Mouse (Mus musculus) embryonic facial prominence, embryonic 13.5 days (tissue): ENCODE data around the gene Ctnnbl1. TPM values are rescaled to one million over a fixed set of nuclear protein-coding genes. Genes with fewer than 3 reads are reported as not detected.
A peak's percentile ranks its signal among the peaks of the same experiment; 100 is the strongest.

ENCODE experiments used
- ATAC-seq: fragments of 200-750 bp; cut with Nextera tagmentation; 2 replicates; pipeline ENCODE4 v1.8.0; 2017; ENCODE audit warnings: low read depth; ENCODE audit not compliant: insufficient number of reproducible peaks, insufficient read depth, low FRiP score, low TSS enrichment
- H3K27ac ChIP-seq: fragments of 300-500 bp; sonication (generic); 2 replicates; pipeline ENCODE4 v1.5.1; 2015; ENCODE audit warnings: moderate library complexity, mild to moderate bottlenecking, inconsistent platforms
- H3K27me3 ChIP-seq: fragments of 300-500 bp; sonication (generic); 2 replicates; pipeline ENCODE4 v1.6.1; 2015; ENCODE audit warnings: mild to moderate bottlenecking, inconsistent platforms
- H3K36me3 ChIP-seq: fragments of 300-500 bp; sonication (generic); 2 replicates; pipeline ENCODE4 v1.6.1; 2015; ENCODE audit warnings: mild to moderate bottlenecking, inconsistent platforms
- H3K4me1 ChIP-seq: fragments of 300-500 bp; sonication (generic); 2 replicates; pipeline ENCODE4 v1.6.1; 2015; ENCODE audit warnings: inconsistent platforms
- H3K4me2 ChIP-seq: fragments of 300-500 bp; sonication (generic); 2 replicates; pipeline ENCODE4 v1.6.1; 2015; ENCODE audit warnings: moderate library complexity, mild to moderate bottlenecking, inconsistent platforms
- H3K4me3 ChIP-seq: fragments of 300-500 bp; sonication (generic); 2 replicates; pipeline ENCODE4 v1.5.1; 2015; ENCODE audit warnings: mild to moderate bottlenecking, inconsistent platforms
- H3K9ac ChIP-seq: fragments of 300-500 bp; sonication (generic); 2 replicates; pipeline ENCODE4 v1.6.1; 2015; ENCODE audit warnings: mild to moderate bottlenecking, inconsistent platforms
- H3K9me3 ChIP-seq: fragments of 300-500 bp; sonication (generic); 2 replicates; pipeline ENCODE4 v1.6.1; 2016; ENCODE audit warnings: inconsistent platforms
- WGBS: fragments of 180-500 bp; shearing (Covaris S2); methylation state at CpG from one replicate; pipeline ENCODE4 v1.1.7; 2015; ENCODE audit warnings: mixed read lengths; 5-methylcytosine and 5-hydroxymethylcytosine counted together
- polyA plus RNA-seq: library from polyadenylated mRNA; unstranded; fragments of >200 nt; fragmentation: Nextera tagmentation; extraction: Ambion mirVana; gene quantifications from 2 replicates; pipeline ENCODE4 v1.2.1, GENCODE M21; 2015

Gene Ctnnbl1
- polyA plus RNA-seq, 1 experiment from 2014 or later = 68.9 TPM

DNA sequence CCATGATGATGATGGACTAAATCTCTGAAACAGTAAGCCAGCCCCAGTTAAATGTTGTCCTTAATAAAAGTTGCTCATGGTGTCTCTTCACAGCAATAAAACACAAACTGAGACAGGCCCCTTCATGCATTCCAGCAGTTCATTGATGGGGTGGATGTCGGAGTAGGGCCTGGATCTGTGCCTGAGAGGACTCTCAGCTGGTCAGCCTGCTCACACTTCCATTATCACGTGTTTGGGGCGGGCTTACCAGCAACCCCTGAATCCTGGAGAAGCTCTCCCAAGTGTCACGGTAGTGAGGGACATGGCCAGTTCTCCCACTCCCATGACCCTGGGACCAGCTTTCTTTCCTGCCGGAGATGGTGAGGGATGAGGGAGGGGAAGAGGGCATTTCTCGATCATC lies 24.5 kb upstream of the Ctnnbl1 start:
- Histone ChIP-seq H3K4me2 (no peak overlapping the region), H3K4me3 (no peak overlapping the region), H3K36me3 (no peaks in the 10 kb centered on the region), H3K27me3 (no peaks in the 10 kb centered on the region), H3K9me3 (no peaks in the 10 kb centered on the region), H3K27ac (no peak overlapping the region), H3K4me1 (peaks cover 16% of the 10 kb centered on the region), H3K9ac (no peak overlapping the region)
- no peak for ATAC-seq
- 80% methylated on average over 6 of the region's 6 CpGs for WGBS

DNA sequence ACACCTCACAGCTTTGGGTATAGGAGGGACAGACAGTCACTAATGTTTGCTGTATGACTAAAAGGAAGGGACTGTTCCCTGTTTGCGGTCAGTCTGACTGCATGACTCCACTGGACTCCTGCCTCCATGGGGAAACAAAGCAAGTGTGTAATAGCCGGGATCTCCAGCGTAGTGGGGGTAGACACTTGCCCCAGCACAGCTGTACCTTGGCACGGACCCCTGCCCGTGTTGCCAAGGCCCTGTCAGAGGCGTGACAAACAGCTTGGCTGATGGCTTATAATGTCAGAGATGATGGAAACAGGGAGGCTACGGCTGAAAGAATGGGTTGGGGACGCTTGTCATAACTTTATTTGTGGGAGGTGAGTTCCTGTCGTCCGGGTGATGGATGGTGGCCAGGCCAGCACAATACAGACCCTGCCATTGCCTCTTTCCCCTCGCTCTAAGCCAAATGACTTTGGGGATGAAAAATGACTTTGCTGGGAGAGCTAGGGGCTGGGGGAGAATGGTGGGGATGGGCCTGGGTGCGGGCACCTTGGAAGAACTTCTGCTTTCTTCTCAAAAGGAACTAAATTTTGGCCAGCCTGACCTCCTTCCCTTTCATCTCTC lies 21.5 kb upstream of the Ctnnbl1 start:
- Histone ChIP-seq H3K27me3 (no peaks in the 10 kb centered on the region), H3K4me1 (peaks cover 23% of the 10 kb centered on the region; the same call in 1 of the 2 replicates), H3K9me3 (no peaks in the 10 kb centered on the region), H3K4me2 (no peak overlapping the region), H3K4me3 (no peak overlapping the region), H3K36me3 (no peaks in the 10 kb centered on the region), H3K9ac (no peak overlapping the region), H3K27ac (no peak overlapping the region)
- no peak for ATAC-seq
- 70% methylated on average over 12 of the region's 12 CpGs for WGBS

DNA sequence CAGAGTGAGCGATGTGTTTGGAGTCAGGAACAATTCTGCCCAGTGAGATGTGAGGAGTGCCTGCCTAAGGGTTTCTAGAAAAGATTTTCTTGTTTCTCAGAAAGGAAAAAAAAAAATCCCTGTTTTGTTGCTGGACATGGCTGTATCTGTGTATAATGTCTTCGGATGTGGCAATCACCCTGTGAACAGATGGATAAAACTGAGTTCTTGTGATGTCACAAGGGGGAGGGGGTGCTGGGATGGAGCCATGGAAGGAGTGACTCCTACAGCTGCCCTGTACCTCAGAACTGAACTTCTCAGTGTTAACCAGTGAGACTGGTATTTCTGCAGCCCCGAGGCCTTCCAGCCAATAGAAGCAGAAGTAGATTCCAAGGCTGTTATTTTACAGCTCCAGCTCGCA lies 18.8 kb upstream of the Ctnnbl1 start:
- Histone ChIP-seq H3K27me3 (no peaks in the 10 kb centered on the region), H3K4me3 (no peak overlapping the region), H3K36me3 (no peaks in the 10 kb centered on the region), H3K9ac (no peak overlapping the region), H3K9me3 (no peaks in the 10 kb centered on the region), H3K27ac (no peak overlapping the region), H3K4me2 (no peak overlapping the region), H3K4me1 (peaks cover 23% of the 10 kb centered on the region; the same call in 1 of the 2 replicates)
- no peak for ATAC-seq
- 32% methylated on average over 4 of the region's 4 CpGs for WGBS

DNA sequence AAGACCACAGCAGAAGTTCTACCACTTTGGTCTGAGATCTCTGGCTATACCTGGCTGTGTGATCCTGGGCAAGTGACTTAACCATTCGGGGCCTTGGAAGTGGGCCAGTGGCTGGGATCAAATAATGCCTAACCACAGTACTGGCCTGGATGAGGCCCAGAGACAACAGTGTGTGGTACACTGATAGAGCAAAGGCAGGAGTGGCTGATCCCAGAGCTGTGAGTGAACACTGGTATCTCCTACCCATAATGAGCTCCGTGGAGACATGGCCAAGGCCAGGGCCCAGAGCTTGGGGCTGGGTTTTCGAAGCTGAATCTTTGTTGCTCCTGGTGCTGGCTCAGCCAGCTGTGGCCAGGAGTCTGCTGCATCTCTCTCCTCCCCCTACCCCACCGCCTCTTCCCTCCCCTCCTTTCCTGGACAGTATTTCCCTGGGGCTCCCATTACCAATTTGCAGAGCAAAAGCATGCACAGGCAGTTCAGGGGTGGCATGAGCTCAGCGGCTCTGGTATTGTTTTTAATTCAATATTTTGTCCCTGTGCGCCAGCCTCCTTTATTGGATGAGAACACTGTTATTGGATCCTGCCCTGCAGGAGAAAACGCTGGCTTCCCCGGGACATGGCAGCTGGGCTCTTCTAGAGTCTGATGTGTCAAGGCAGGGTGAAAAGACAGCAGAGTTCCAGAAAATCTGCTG lies 13.2 kb upstream of the Ctnnbl1 start:
- 15% methylated on average over 8 of the region's 8 CpGs for WGBS
- Histone ChIP-seq H3K27ac (peak overlapping the region; percentile 80), H3K27me3 (no peaks in the 10 kb centered on the region), H3K4me1 (peaks cover 26% of the 10 kb centered on the region), H3K9me3 (no peaks in the 10 kb centered on the region), H3K9ac (no peak overlapping the region), H3K4me2 (peak overlapping the region; percentile 30), H3K4me3 (no peak overlapping the region), H3K36me3 (no peaks in the 10 kb centered on the region)
- no peak for ATAC-seq

DNA sequence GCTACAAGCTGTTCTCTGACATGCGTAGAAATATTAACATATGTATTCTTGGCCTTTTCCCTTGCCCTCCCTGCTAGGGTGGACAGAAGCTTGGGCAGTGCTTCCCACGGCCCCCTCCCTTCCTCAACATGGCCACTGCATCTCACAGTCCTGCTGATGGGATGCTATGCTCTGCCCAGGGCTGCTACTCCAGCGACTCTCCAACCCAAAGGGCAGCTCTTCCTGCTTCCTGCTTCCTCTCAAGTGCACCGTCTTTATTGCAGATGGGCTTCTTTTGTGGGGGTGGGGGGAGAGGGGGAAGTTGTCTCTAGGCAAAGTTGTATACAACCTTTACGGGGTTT lies 12.7 kb upstream of the Ctnnbl1 start:
- ATAC-seq = no peak
- Histone ChIP-seq H3K36me3 (no peaks in the 10 kb centered on the region), H3K27me3 (no peaks in the 10 kb centered on the region), H3K9me3 (no peaks in the 10 kb centered on the region), H3K4me1 (peaks cover 21% of the 10 kb centered on the region), H3K4me2 (peak overlapping the region; percentile 30), H3K9ac (no peak overlapping the region), H3K4me3 (no peak overlapping the region), H3K27ac (peak overlapping the region; percentile 80; the same call in 1 of the 2 replicates)
- WGBS = 29% methylated on average over 5 of the region's 5 CpGs

DNA sequence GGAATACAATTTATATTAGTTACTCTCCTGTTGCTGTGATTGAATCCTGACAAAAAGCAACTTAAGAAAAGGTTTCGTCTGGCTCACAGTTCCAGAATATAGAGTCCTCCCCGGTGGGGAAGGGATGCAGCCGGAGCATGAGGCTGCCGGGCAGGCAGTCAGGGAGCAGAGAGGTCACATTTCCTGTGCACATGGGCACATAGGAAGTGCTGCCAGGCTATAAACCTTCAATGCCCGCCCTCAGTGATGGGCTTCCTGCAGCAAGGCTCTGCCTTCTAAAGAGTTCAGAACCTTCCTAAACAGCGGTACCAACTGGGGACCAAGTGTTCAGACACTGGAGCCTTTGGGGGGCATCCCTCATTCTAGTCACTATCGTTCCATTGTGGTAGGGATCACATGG lies 7.4 kb downstream of the Ctnnbl1 start:
- 0 out of 2 replicates have a peak, but pooled peaks cover 4% of the 10 kb centered on the region for H3K36me3 ChIP-seq
- no peak overlapping the region for H3K4me3 ChIP-seq
- H3K9ac ChIP-seq = no peak overlapping the region
- no peaks in the 10 kb centered on the region for H3K9me3 ChIP-seq
- H3K27ac ChIP-seq = no peak overlapping the region
- H3K4me1 ChIP-seq = no peaks in the 10 kb centered on the region
- no peak for ATAC-seq
- no peak overlapping the region for H3K4me2 ChIP-seq
- H3K27me3 ChIP-seq = no peaks in the 10 kb centered on the region
- WGBS = 70% methylated on average over 7 of the region's 7 CpGs

DNA sequence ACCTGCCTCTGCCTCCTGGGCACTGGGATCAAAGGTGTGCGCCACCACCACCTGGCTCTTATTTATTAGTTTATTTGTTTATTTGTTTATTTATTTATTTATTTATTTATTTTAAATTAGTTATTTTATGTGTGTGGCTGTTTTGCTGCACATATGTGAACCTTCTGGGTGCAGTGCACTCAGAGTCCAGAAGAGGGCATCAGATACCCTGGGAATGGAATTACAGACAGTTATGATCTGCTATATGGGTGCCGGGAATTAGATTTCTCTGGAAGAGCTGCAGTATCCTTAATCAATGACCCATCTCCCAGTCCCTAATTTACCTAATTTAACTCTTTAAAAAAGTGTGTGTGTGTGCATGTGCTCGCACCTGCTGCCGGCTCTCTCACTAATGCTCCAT lies 8.5 kb downstream of the Ctnnbl1 start:
- Histone ChIP-seq H3K4me2 (no peak overlapping the region), H3K9me3 (no peaks in the 10 kb centered on the region), H3K4me1 (peaks cover 6% of the 10 kb centered on the region), H3K9ac (no peak overlapping the region), H3K36me3 (0 out of 2 replicates have a peak, but pooled peaks cover 4% of the 10 kb centered on the region), H3K4me3 (no peak overlapping the region), H3K27me3 (no peaks in the 10 kb centered on the region), H3K27ac (no peak overlapping the region)
- ATAC-seq = no peak
- WGBS = 99% methylated on average over 4 of the region's 4 CpGs

DNA sequence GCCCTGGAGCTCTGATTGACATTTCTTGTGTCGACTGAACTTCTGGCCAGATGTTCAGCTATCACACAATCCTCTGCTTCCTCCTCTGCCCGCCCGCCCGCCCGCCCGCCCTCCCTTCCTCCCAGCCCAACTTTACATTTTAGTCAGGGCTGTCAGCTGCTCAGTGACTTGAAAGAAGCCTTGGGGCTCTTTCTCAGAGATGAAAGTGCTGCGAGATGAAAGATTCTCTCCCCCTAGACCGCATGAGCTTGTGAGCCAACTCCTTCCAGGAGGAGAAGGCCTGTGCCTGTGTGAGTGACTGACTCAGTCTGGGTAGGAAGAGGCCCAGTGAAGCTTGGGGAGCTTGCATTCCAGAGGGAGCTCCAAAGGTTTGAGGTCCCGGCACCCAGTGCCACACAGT lies 9.4 kb downstream of the Ctnnbl1 start:
- no peaks in the 10 kb centered on the region for H3K27me3 ChIP-seq
- no peaks in the 10 kb centered on the region for H3K36me3 ChIP-seq
- no peak overlapping the region for H3K4me3 ChIP-seq
- peaks cover 14% of the 10 kb centered on the region for H3K4me1 ChIP-seq
- no peak overlapping the region for H3K4me2 ChIP-seq
- 35% methylated on average over 9 of the region's 9 CpGs for WGBS
- no peak overlapping the region for H3K9ac ChIP-seq
- no peaks in the 10 kb centered on the region for H3K9me3 ChIP-seq
- ATAC-seq = peak; percentile 15; the same call in 1 of the 2 replicates
- no peak overlapping the region for H3K27ac ChIP-seq

DNA sequence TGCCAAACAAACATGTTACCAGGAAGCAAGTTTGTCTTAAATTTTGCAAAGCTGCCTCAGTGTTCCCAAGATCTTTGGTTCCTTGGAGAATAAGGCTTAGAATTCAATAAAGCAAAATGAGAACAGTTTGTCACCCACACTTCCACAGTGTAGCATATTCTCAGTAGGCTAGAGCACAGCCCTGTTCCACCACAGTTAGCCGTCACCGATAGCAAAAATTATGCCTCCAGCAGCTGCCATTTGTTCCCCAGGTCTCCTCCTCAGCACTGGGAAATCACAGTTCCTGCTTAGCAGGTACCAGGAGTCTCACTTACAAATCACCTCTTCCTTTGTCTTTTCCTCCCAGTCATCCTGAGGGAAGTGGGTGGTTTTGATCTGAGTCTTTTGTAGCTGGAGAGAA lies 10.8 kb downstream of the Ctnnbl1 start:
- no peak overlapping the region for H3K9ac ChIP-seq
- H3K27me3 ChIP-seq = no peaks in the 10 kb centered on the region
- no peaks in the 10 kb centered on the region for H3K9me3 ChIP-seq
- no peak overlapping the region for H3K27ac ChIP-seq
- H3K4me2 ChIP-seq = no peak overlapping the region
- 74% methylated on average over 2 of the region's 2 CpGs for WGBS
- no peak overlapping the region for H3K4me3 ChIP-seq
- ATAC-seq = no peak
- H3K36me3 ChIP-seq = no peaks in the 10 kb centered on the region
- peaks cover 26% of the 10 kb centered on the region for H3K4me1 ChIP-seq

DNA sequence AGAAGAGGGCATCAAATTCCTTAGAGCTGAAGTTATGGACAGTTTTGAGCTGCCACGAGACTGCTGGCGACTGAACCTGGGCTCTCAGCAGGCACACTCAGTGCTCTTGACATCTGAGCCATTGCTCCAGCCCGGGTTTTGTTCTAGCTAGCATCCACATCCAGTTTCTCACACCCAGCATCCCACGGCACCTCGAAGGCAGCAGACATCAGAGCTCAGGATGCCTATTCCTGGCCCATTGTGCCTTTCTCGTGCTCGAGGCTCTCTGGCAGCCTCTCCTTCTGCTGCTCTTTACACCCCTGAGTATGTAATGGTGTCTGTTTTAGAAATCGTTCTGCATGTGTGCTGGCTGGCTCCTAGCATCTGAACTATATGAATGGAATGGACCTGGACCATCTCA lies 13.3 kb downstream of the Ctnnbl1 start:
- no peak overlapping the region for H3K4me3 ChIP-seq
- no peak for ATAC-seq
- no peaks in the 10 kb centered on the region for H3K27me3 ChIP-seq
- no peak overlapping the region for H3K27ac ChIP-seq
- no peaks in the 10 kb centered on the region for H3K9me3 ChIP-seq
- H3K36me3 ChIP-seq = no peaks in the 10 kb centered on the region
- H3K9ac ChIP-seq = no peak overlapping the region
- peaks cover 26% of the 10 kb centered on the region for H3K4me1 ChIP-seq
- H3K4me2 ChIP-seq = no peak overlapping the region
- 74% methylated on average over 8 of the region's 8 CpGs for WGBS

DNA sequence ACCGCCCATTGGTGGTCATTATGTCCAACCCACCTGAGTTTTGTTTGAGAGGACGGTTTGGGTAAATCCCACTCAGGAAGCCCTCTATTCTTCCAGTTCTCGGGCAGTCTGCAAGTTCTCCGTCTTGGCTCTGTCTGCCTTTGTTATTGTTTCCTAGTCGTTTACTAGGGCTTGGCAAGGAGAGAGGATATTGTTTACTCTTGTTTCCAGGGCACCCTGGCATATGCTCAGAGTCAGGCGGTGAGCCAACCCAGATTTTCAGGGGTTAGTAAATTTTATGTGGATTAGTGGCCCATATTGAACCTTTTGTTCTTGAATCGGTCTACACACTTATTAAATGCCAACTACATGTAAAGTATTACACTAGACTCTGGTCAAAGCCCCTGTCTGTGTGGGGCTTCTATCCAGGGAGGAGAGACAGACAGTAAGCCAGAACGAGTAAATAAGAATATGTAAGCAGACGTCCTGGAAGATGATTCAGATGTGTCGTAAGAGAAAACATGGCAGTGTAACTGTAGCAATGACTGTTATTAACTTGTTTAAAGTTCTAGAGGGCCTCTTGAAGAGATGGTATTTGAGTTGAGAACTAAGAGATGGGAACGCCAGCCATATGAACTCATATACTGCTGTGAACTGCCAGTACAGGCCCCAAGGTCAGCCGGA lies 13.9 kb downstream of the Ctnnbl1 start:
- no peak for ATAC-seq
- no peak overlapping the region; the same call in 1 of the 2 replicates for H3K27ac ChIP-seq

More for the DNA sequence above, 13.9 kb downstream of the Ctnnbl1 start:
- Histone ChIP-seq H3K9me3 (no peaks in the 10 kb centered on the region), H3K4me3 (no peak overlapping the region), H3K36me3 (no peaks in the 10 kb centered on the region), H3K4me2 (no peak overlapping the region), H3K9ac (no peak overlapping the region), H3K27me3 (no peaks in the 10 kb centered on the region), H3K4me1 (peaks cover 26% of the 10 kb centered on the region)
- WGBS = 72% methylated on average over 12 of the region's 12 CpGs
